Mouse (Mus musculus): ENCODE measurements around the gene Rnf26.

DNA sequence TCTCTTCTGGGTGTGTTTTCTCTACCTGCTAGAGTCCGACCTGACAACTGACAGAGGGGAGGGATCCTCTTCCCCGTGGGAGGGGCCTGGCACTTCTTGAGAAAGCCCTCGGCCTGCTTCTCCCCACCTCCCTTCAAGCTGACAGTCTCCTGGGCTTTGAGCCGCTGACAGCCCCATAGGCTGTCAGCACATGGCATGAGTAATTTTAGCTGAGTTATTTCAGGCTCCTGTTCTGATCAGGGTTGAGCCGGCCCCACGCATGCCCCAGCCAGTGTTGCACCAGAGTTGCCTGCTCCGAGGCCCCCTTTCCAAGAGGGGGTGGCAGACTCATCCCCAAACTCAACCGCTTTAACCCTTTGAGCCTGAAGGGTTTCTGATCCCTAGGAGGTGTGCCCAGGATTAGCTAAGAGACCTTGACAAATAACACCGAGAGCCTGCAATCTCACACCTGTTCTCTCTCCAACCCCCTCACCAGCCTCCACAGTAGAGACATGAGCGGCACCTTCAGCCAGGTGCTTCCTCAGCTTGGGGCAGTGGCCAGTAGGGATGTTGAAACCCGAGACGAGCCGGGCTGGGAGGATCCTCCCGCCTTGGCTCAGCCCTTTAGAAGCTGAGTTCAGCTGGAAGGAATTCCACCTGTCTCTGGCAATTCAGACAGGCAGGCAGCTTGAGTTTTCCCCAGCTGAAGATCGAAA is 25.4 kb downstream of the Rnf26 start:
- TF ChIP-seq CTCF (IDR thresholded peaks at IDR 0.05; ENCODE audit: extremely low read depth, insufficient read length, insufficient replicate concordance, low read depth, low read length) (no peak), POLR2A (IDR thresholded peaks at IDR 0.05; ENCODE audit: low read depth, low read length) (no peak)

All from small intestine, adult 2 months (tissue).